Mouse (Mus musculus) MEL (cell line): Measurements from ENCODE around the gene Col13a1.

Source experiments
- EP300 ChIP-seq, 2 experiments: IDR thresholded peaks; 2 replicates each; pipeline ENCODE4 v1.6.1; 2011; ENCODE audit warnings: improper control_type of control experiment in 2 of 2, low read length in 2 of 2, low read depth in 1 of 2, mild to moderate bottlenecking in 1 of 2
- POLR2A ChIP-seq, 2 experiments: IDR thresholded peaks; 2 replicates each; pipeline ENCODE4 v1.6.1; 2011 to 2012; ENCODE audit warnings: low read length in 2 of 2, mild to moderate bottlenecking in 2 of 2, control low read depth in 1 of 2, improper control_type of control experiment in 1 of 2, low read depth in 1 of 2, moderate library complexity in 1 of 2; ENCODE audit not compliant: control insufficient read depth in 1 of 2, insufficient read depth in 1 of 2, poor library complexity in 1 of 2

GRCm38 (mm10) chr10:61834288-61834687 is 144.6 kb downstream of the Col13a1 start:
- no peak for TF ChIP-seq POLR2A (IDR thresholded peaks at IDR 0.05; ENCODE audit: control insufficient read depth in 1 of 2, insufficient read depth in 1 of 2, low read depth in 1 of 2, low read length in 2 of 2, poor library complexity in 1 of 2)
- TF ChIP-seq EP300 (IDR thresholded peaks at IDR 0.05; ENCODE audit: low read depth in 1 of 2, low read length in 2 of 2), result no peak
